Mouse (Mus musculus) lung, embryonic 14.5 days (tissue): ENCODE measurements around the gene Pdpn. TPM values are rescaled to one million over a fixed set of nuclear protein-coding genes. Genes with fewer than 3 reads are reported as not detected.

Experiments
- ATAC-seq: fragments of 200-750 bp; cut with Nextera tagmentation; 2 replicates; pipeline ENCODE4 v1.8.0; 2017; ENCODE audit warnings: mild to moderate bottlenecking, moderate TSS enrichment, moderate library complexity; ENCODE audit not compliant: insufficient read depth
- DNase-seq: peaks from one replicate; pipeline ENCODE4 v3.0.0-alpha.2; 2015
- H3K27ac ChIP-seq: fragments of 300-500 bp; sonication (generic); 2 replicates; pipeline ENCODE4 v1.5.1; 2014; ENCODE audit warnings: low read depth, mild to moderate bottlenecking, moderate library complexity
- H3K27me3 ChIP-seq: fragments of 300-500 bp; sonication (generic); 2 replicates; pipeline ENCODE4 v1.6.1; 2014; ENCODE audit warnings: low read length, control low read depth; ENCODE audit not compliant: insufficient read depth
- H3K36me3 ChIP-seq: fragments of 300-500 bp; sonication (generic); 2 replicates; pipeline ENCODE4 v1.6.1; 2014; ENCODE audit warnings: control low read depth; ENCODE audit not compliant: insufficient read depth
- H3K4me1 ChIP-seq: fragments of 300-500 bp; sonication (generic); 2 replicates; pipeline ENCODE4 v1.6.1; 2014; ENCODE audit warnings: antibody characterized with exemption, control low read depth; ENCODE audit not compliant: insufficient read depth
- H3K4me2 ChIP-seq: fragments of 300-500 bp; sonication (generic); 2 replicates; pipeline ENCODE4 v1.6.1; 2014; ENCODE audit warnings: mild to moderate bottlenecking
- H3K4me3 ChIP-seq: fragments of 300-500 bp; sonication (generic); 2 replicates; pipeline ENCODE4 v1.5.1; 2014; ENCODE audit warnings: low read depth, low read length
- H3K9ac ChIP-seq: fragments of 300-500 bp; sonication (generic); 2 replicates; pipeline ENCODE4 v1.6.1; 2014
- H3K9me3 ChIP-seq: fragments of 300-500 bp; sonication (generic); 2 replicates; pipeline ENCODE4 v1.6.1; 2016; ENCODE audit warnings: low read depth, low read length, control low read depth
- CTCF ChIP-seq: IDR thresholded peaks from 2 replicates; pipeline ENCODE4 v1.5.1; 2016; ENCODE audit warnings: antibody characterized with exemption, low read depth
- WGBS: fragments of 180-500 bp; shearing (Covaris S2); extraction: QIAGEN DNeasy Blood & Tissue Kit; methylation state at CpG from one replicate; pipeline ENCODE4 v1.1.7; 2014; 5-methylcytosine and 5-hydroxymethylcytosine counted together
- polyA plus RNA-seq: library from polyadenylated mRNA; unstranded; fragments of >200 nt; fragmentation: Nextera tagmentation; extraction: Ambion mirVana; gene quantifications from 2 replicates; pipeline ENCODE4 v1.2.1, GENCODE M21; 2014

Pdpn gene
- polyA plus RNA-seq, 1 experiment from 2014 or later = 36.6 TPM

DNA sequence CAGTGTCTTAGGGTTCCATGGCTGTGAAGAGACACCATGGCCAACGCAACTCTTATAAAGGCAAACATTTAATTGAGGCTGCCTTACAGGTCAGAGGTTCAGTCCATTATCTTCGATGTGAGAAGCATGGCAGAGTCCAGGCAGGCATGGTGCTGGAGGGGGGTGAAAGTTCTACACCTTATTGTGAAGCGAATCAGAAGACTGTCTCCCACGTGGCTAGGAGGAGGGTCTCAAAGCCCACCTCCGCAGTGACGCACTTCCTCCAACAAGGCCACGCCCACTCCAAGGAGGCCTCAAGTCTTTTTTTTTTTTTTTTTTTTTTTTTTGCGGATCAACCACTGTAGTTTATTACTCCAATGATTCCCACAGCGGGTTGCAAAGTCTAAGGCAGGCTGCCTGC, 58.1 kb downstream of the Pdpn start:
- Histone ChIP-seq H3K27ac (no peak overlapping the region), H3K27me3 (no peaks in the 10 kb centered on the region), H3K9me3 (no peaks in the 10 kb centered on the region), H3K4me3 (no peak overlapping the region), H3K4me1 (no peaks in the 10 kb centered on the region), H3K4me2 (no peak overlapping the region), H3K9ac (no peak overlapping the region), H3K36me3 (no peaks in the 10 kb centered on the region)
- no peak for TF ChIP-seq CTCF
- WGBS = 74% methylated on average over 9 of the region's 9 CpGs
- ATAC-seq = no peak
- DNase-seq = no peak

DNA sequence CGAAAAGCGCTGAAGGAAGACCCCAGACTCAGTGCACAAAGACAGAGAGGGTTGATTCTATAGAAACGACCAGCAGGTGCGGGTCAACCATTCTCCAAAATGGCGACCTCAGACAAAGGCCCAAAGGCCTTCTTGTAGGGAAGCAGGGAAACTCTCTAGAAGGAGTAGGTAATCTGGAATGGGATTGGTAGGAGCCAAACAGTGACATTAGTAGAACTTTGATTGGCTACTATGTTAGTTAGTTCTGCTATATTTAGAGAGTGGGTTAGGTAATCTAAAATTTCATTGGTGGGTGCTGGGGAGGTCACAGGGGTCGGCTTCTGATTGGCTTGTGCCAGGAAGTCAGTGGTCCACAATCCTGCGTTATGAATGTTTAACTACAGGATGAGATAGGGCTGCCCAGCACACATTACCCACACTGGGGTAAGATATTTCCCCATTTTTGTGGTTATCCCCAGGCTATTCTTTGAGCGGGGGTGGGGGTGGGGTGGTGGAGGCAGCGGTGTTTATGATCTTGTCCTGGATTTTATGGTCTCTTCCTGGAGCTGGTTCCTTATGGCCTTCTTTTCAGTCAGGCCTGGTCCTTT, 59.7 kb downstream of the Pdpn start:
- WGBS = 86% methylated on average over 9 of the region's 9 CpGs
- no peak overlapping the region for H3K27ac ChIP-seq
- no peak overlapping the region for H3K4me2 ChIP-seq
- no peaks in the 10 kb centered on the region for H3K36me3 ChIP-seq
- no peaks in the 10 kb centered on the region for H3K4me1 ChIP-seq
- ATAC-seq (no peak), DNase-seq (no peak)
- no peaks in the 10 kb centered on the region for H3K9me3 ChIP-seq
- TF ChIP-seq CTCF = no peak
- H3K9ac ChIP-seq = no peak overlapping the region
- no peak overlapping the region for H3K4me3 ChIP-seq
- no peaks in the 10 kb centered on the region for H3K27me3 ChIP-seq

DNA sequence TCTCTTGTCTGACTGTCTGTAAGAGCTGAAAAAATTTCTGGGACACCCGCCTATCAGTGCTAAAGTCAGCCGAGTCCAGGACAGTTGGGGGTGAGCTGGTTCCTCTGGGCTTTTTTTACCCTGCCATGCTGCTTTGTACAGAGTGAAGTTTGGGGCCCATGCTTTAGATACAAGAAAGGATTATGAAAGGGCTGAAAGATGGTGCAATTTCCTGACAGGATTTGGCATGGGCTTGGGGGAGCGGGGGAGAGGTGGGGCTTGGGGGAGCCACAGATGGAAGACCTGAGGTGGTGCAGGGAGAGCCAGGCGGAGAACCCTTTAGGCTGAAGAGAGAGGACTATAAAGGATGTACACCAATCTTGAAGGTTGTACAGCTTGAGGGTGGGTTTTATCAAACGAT, 60.2 kb downstream of the Pdpn start:
- WGBS = 88% methylated on average over 5 of the region's 5 CpGs
- ATAC-seq (no peak; the same call in 1 of the 2 replicates), DNase-seq (no peak)
- no peak for TF ChIP-seq CTCF
- no peak overlapping the region for H3K9ac ChIP-seq
- no peaks in the 10 kb centered on the region for H3K27me3 ChIP-seq
- H3K4me3 ChIP-seq = no peak overlapping the region
- no peak overlapping the region for H3K4me2 ChIP-seq
- H3K9me3 ChIP-seq = no peaks in the 10 kb centered on the region
- no peaks in the 10 kb centered on the region for H3K4me1 ChIP-seq
- H3K36me3 ChIP-seq = no peaks in the 10 kb centered on the region
- H3K27ac ChIP-seq = no peak overlapping the region

DNA sequence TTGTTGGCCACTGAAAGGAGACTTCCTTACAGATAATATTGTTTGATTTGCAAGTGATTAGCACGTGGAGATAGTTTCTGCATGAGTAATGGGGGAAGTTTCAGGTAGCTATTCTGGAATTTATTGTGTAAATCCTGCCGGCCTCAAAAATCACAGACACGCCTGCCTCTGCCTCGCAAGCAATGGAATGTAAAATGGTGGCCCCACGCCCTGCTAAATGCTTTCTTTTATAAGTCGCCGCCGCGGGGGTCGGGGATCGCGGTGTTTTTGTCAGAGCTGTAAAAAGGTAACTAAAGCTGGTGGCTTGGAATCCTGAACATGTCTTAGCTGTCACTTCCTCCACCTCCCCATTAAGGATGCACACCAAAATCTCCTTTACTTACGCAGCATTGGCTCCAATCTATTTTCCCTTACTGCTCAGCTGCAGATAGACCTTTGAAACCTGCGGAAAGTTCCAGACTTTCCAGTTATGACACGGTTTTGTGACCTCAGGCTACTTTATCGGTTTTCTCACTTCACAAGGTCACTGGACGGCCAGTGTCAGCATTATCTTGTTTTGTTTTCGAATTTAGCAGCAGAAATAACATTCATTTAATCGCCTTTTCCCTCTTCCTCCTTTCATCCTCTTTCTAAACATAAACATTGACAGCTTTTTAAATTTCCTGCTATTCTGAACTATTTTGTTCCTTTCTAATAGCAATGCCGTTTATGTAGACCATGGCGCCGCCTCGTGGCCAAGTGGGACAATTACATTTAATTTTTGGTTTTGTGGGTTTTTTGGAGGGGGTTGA, 60.9 kb downstream of the Pdpn start:
- H3K4me3 ChIP-seq = no peak overlapping the region
- DNase-seq (peak; percentile 69), ATAC-seq (no peak)
- H3K27ac ChIP-seq = no peak overlapping the region
- no peak overlapping the region for H3K9ac ChIP-seq
- WGBS = 24% methylated on average over 23 of the region's 23 CpGs
- H3K4me2 ChIP-seq = peak overlapping the region; percentile 45
- no peaks in the 10 kb centered on the region for H3K36me3 ChIP-seq
- TF ChIP-seq CTCF = peak; percentile 78
- no peaks in the 10 kb centered on the region for H3K9me3 ChIP-seq
- H3K4me1 ChIP-seq = no peaks in the 10 kb centered on the region
- H3K27me3 ChIP-seq = no peaks in the 10 kb centered on the region

DNA sequence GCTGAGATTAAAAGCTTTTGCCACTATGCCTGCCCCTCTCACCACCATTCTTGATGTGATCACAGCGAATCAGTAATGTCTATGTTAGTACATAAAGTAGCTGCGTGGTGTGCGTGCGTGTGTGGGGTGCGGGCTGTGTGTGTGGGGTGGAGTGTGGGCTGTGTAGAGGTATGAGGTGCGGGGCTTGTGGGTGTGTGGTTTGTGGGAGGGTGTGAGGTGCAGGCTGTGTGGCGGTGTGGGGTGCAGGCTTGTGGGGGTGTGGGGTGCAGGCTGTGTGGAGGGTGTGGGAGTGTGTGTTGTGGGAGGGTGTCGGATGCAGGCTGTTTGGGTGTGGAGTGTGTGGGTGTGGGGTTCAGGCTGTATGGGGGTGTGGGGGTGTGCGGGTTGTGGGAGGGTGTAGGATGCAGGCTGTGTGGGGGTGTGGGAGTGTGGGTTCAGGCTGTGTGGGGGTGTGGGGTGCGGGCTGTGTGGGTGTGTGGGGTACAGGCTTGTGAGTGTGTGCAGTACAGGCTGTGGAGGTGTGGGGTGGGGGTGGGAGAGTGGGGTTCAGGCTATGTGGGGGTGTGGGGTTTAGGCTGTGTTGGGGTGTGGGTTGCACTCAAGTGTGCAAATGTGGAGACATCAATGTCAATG, 67.5 kb downstream of the Pdpn start:
- no peak overlapping the region for H3K27ac ChIP-seq
- no peaks in the 10 kb centered on the region for H3K36me3 ChIP-seq
- H3K9ac ChIP-seq = no peak overlapping the region
- ATAC-seq (no peak; the same call in 1 of the 2 replicates), DNase-seq (no peak)
- WGBS = 87% methylated on average over 10 of the region's 10 CpGs
- H3K4me2 ChIP-seq = no peak overlapping the region
- H3K4me3 ChIP-seq = no peak overlapping the region
- H3K4me1 ChIP-seq = no peaks in the 10 kb centered on the region
- TF ChIP-seq CTCF = no peak
- H3K27me3 ChIP-seq = no peaks in the 10 kb centered on the region
- no peaks in the 10 kb centered on the region for H3K9me3 ChIP-seq

DNA sequence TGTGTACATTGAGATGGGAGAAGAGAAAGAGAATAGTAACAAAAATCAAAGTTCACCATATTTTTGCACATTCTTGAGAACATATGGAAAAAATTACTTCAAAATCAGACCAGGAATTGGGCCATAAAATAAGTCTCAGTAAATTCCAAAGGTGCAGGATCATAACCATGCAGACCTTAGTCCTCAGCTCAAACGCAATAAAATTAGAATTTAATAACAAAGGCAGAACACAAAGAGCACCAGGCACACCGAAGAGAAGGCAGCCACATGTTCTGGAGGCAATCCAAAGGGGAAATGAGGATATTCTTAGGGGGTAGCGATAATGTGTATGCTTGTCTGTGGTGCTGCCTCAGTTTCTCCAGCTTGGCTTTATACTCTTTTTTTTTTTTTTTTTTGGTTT, 68.3 kb downstream of the Pdpn start:
- Histone ChIP-seq H3K9ac (no peak overlapping the region), H3K27me3 (no peaks in the 10 kb centered on the region), H3K4me1 (no peaks in the 10 kb centered on the region), H3K4me2 (no peak overlapping the region), H3K9me3 (no peaks in the 10 kb centered on the region), H3K36me3 (no peaks in the 10 kb centered on the region), H3K4me3 (no peak overlapping the region), H3K27ac (no peak overlapping the region)
- no peak for ATAC-seq
- 66% methylated on average over 3 of the region's 3 CpGs for WGBS
- no peak for TF ChIP-seq CTCF
- DNase-seq = no peak

DNA sequence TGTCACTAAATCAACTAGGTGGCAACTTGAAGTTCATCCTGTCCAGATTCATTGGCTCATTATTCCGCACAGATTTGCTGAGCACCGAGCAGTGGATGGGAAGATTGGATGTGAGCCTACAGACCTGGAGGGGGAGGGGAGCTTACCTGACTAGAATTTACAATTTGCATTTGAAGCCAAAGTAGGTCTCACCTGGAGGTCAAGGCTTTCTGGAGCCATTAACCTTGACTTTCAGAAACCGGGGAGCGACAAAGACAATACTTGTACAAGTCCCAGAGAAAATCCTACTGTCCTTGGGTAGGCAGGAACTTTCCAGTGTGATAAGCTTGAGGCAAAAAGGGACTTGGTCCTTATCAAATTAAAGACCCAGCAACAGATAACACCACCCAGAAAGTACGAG, 71.4 kb downstream of the Pdpn start:
- Histone ChIP-seq H3K9me3 (no peaks in the 10 kb centered on the region), H3K9ac (no peak overlapping the region), H3K4me1 (no peaks in the 10 kb centered on the region), H3K27ac (no peak overlapping the region), H3K4me3 (no peak overlapping the region), H3K27me3 (no peaks in the 10 kb centered on the region), H3K4me2 (no peak overlapping the region), H3K36me3 (no peaks in the 10 kb centered on the region)
- WGBS = 57% methylated on average over 5 of the region's 5 CpGs
- DNase-seq (no peak), ATAC-seq (no peak)
- TF ChIP-seq CTCF = no peak
